Mouse (Mus musculus): ENCODE measurements around the gene Fbxl18. TPM values are rescaled to one million over a fixed set of nuclear protein-coding genes. Genes with fewer than 3 reads are reported as not detected.

The Fbxl18 gene
- total and polyA plus RNA-seq, 3 experiments, result 4.0 to 7.6 (median 4.5) TPM

DNA sequence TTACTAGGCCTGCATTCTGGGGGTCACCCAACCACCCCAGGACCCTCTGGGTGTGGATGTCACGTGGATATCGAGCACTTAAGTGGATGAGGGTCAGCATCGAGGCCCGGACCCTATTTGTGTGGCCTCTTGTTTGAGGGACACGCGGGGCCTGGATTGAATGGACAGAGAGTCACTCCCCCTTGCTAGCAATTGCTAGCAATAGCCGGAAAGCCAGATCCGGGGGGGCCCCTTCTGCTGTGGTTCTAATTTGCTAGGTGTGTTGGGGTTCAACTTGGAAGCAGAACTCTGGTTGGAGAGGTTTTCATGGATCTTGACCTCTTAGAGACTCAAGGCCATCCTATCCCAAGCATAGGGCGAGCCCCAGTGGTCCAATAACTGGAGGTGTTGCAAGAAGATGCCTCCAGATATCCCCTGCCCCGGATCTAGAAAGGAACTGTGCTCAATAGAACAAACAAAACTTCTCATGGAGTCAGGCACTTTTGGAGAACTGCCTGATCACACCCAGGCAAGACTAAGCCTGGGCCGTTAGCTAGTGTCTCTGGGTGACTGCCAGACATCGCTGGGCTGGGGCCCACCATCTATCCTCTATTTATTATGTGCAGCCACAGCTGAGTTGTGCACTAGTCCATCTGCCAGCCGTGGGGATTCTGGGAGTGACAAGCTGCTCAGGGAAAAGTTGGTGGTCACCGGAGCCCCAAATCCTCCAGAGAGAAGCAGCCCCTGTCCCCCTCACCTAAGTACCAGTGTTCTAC lies 12.0 kb upstream of the Fbxl18 start:
- DNase-seq, result peak; percentile 75 to 81
- H3K27me3 ChIP-seq (ENCODE audit: control insufficient read depth, insufficient read depth, low read length), result no peaks in the 10 kb centered on the region
- WGBS, result 7% methylated on average over 14 of the region's 14 CpGs
- H3K27ac ChIP-seq, result peak overlapping the region; percentile 100
- intact Hi-C loops (cut with DNase I), result loop anchor here (1.0 kb wide), 1 partner anchor 54 kb away; no protein-coding TSS in a partner anchor
- H3K4me1 ChIP-seq (ENCODE audit: control insufficient read depth, insufficient read depth, low read length), result peaks cover 26% of the 10 kb centered on the region
- H3K79me2 ChIP-seq (replicated peaks; ENCODE audit: control insufficient read depth, insufficient read depth, low read length), result peaks cover 2% of the 10 kb centered on the region; the same call in 1 of the 2 replicates
- TF ChIP-seq POLR2A (IDR thresholded peaks at IDR 0.05; ENCODE audit: insufficient read depth, low read depth, low read length) (no peak), EP300 (IDR thresholded peaks at IDR 0.05; ENCODE audit: insufficient read depth, low read depth, low read length) (no peak), CTCF (IDR thresholded peaks at IDR 0.05) (no peak)
- H3K36me3 ChIP-seq (ENCODE audit: control insufficient read depth, insufficient read depth, low read length), result peaks cover 13% of the 10 kb centered on the region
- H3K4me3 ChIP-seq, result peak overlapping the region; percentile 93
- H3K9ac ChIP-seq (ENCODE audit: low read depth, low read length), result peak overlapping the region; percentile 79

- peaks cover 16% of the 10 kb centered on the region for H3K36me3 ChIP-seq (ENCODE audit: control insufficient read depth, insufficient read depth, low read length)
- peaks cover 28% of the 10 kb centered on the region for H3K4me1 ChIP-seq (ENCODE audit: control insufficient read depth, insufficient read depth, low read length)
- H3K79me2 ChIP-seq (replicated peaks; ENCODE audit: control insufficient read depth, insufficient read depth, low read length), result peaks cover 2% of the 10 kb centered on the region; the same call in 1 of the 2 replicates
- H3K4me3 ChIP-seq, result peak within 1 kb of the TSS; percentile 93
- peak within 1 kb of the TSS; percentile 96 for H3K9ac ChIP-seq (ENCODE audit: low read depth, low read length)
- TF ChIP-seq CTCF (IDR thresholded peaks at IDR 0.05), result peak; percentile 52
- peak; percentile 100 for TF ChIP-seq POLR2A (IDR thresholded peaks at IDR 0.05; ENCODE audit: insufficient read depth, low read depth, low read length)
- TF ChIP-seq EP300 (IDR thresholded peaks at IDR 0.05; ENCODE audit: insufficient read depth, low read depth, low read length), result peak; percentile 81; the same call in 1 of the 2 replicates
- under 1% methylated on average over 41 of the region's 41 CpGs for WGBS
- H3K27me3 ChIP-seq (ENCODE audit: control insufficient read depth, insufficient read depth, low read length), result no peaks in the 10 kb centered on the region
- H3K27ac ChIP-seq, result peak within 1 kb of the TSS; percentile 100
- DNase-seq, result peak; percentile 98
- intact Hi-C loops (cut with DNase I), result loop anchor here (1.0 kb wide), 2 partner anchors 55 to 88 kb away; no protein-coding TSS in a partner anchor
These were observed 11.4 kb upstream of the Fbxl18 start, which contains the start of gene Actb for GRCm38 (mm10) chr5:142906532-142907047. TSS of gene Actb (minus strand) at chr5:142906754.

DNA sequence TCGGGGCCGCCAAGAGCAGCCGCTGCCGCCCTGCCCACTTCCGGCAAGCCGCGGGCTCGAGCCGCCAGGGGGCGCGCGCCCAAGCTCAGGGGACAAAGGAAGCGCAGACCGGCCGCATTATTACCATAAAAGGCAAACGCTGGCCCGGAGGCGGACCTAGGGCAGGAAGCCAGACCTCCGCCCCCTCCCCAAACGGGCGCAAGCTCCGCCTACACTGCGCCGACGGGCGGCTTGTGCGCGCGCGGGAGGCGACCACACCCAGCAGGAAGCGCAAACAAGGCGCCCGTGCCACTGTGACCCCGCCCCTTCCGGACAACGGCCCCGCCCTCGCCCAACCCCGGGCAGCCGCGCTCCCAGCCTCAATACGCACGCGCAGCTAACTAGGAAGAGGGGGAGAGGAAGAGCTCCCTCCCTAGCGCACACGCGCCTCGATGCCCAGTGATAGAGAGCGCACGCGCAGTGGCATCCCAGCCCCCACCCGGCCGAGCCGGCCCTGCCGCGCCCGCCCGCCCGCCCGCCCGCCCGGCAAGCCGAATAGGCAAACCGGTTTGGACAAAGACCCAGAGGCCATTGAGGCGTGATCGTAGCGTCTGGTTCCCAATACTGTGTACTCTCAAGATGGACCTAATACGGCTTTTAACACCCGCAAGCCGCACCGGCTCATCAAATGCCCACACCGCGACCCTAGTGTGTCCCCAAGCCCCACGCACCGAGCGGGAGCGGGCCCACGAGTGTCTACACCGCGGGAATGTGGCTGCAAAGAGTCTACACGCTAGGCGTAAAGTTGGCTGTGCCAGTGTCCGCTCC lies 10.7 kb upstream of the Fbxl18 start:
- H3K9ac ChIP-seq (ENCODE audit: low read depth, low read length), result peak overlapping the region; percentile 96
- H3K36me3 ChIP-seq (ENCODE audit: control insufficient read depth, insufficient read depth, low read length), result peaks cover 16% of the 10 kb centered on the region
- H3K27me3 ChIP-seq (ENCODE audit: control insufficient read depth, insufficient read depth, low read length), result no peaks in the 10 kb centered on the region
- intact Hi-C loops (cut with DNase I), result loop anchor here (1.0 to 2.0 kb wide), 3 partner anchors 23 to 88 kb away; no protein-coding TSS in a partner anchor
- H3K4me3 ChIP-seq, result peak overlapping the region; percentile 93
- peaks cover 2% of the 10 kb centered on the region; the same call in 1 of the 2 replicates for H3K79me2 ChIP-seq (replicated peaks; ENCODE audit: control insufficient read depth, insufficient read depth, low read length)
- WGBS, result under 1% methylated on average over 70 of the region's 84 CpGs
- DNase-seq, result peak; percentile 100
- peaks cover 28% of the 10 kb centered on the region for H3K4me1 ChIP-seq (ENCODE audit: control insufficient read depth, insufficient read depth, low read length)
- peak overlapping the region; percentile 100 for H3K27ac ChIP-seq
- TF ChIP-seq POLR2A (IDR thresholded peaks at IDR 0.05; ENCODE audit: insufficient read depth, low read depth, low read length), result peak; percentile 50
- TF ChIP-seq EP300 (IDR thresholded peaks at IDR 0.05; ENCODE audit: insufficient read depth, low read depth, low read length), result 0 out of 2 replicates have a peak, but pooled peaks have one; percentile 71
- no peak; the same call in 1 of the 2 replicates for TF ChIP-seq CTCF (IDR thresholded peaks at IDR 0.05)

- no peaks in the 10 kb centered on the region for H3K27me3 ChIP-seq (ENCODE audit: control insufficient read depth, insufficient read depth, low read length)
- intact Hi-C loops (cut with DNase I), result loop anchor here (1.0 to 2.0 kb wide), 2 partner anchors 24 kb away; no protein-coding TSS in a partner anchor
- 1% methylated on average over 27 of the region's 27 CpGs for WGBS
- H3K79me2 ChIP-seq (replicated peaks; ENCODE audit: control insufficient read depth, insufficient read depth, low read length), result peaks cover 2% of the 10 kb centered on the region; the same call in 1 of the 2 replicates
- no peak for DNase-seq
- TF ChIP-seq CTCF (IDR thresholded peaks at IDR 0.05) (no peak), POLR2A (IDR thresholded peaks at IDR 0.05; ENCODE audit: insufficient read depth, low read depth, low read length) (no peak), EP300 (IDR thresholded peaks at IDR 0.05; ENCODE audit: insufficient read depth, low read depth, low read length) (no peak)
- peak overlapping the region; percentile 93 for H3K4me3 ChIP-seq
- H3K4me1 ChIP-seq (ENCODE audit: control insufficient read depth, insufficient read depth, low read length), result peaks cover 27% of the 10 kb centered on the region
- peak overlapping the region; percentile 100 for H3K27ac ChIP-seq
- H3K36me3 ChIP-seq (ENCODE audit: control insufficient read depth, insufficient read depth, low read length), result peaks cover 16% of the 10 kb centered on the region
- H3K9ac ChIP-seq (ENCODE audit: low read depth, low read length), result peak overlapping the region; percentile 61
These were observed 9.9 kb upstream of the Fbxl18 start for GRCm38 (mm10) chr5:142905038-142905695.
